Mouse (Mus musculus) kidney, embryonic 16.5 days (tissue): ENCODE measurements around the gene Robo4. TPM values are rescaled to one million over a fixed set of nuclear protein-coding genes. Genes with fewer than 3 reads are reported as not detected.

Source experiments
- ATAC-seq: fragments of 200-750 bp; cut with Nextera tagmentation; 2 replicates; pipeline ENCODE4 v1.8.0; 2017; ENCODE audit warnings: moderate TSS enrichment; ENCODE audit not compliant: low FRiP score, low TSS enrichment
- H3K27ac ChIP-seq: fragments of 300-500 bp; sonication (generic); 2 replicates; pipeline ENCODE4 v1.5.1; 2014; ENCODE audit warnings: low read length
- H3K27me3 ChIP-seq: fragments of 300-500 bp; sonication (generic); 2 replicates; pipeline ENCODE4 v1.6.1; 2014; ENCODE audit warnings: low read length, control low read depth, mixed read lengths; ENCODE audit not compliant: insufficient read depth
- H3K36me3 ChIP-seq: fragments of 300-500 bp; sonication (generic); 2 replicates; pipeline ENCODE4 v1.6.1; 2014; ENCODE audit warnings: low read length, control low read depth, mixed read lengths; ENCODE audit not compliant: insufficient read depth
- H3K4me1 ChIP-seq: fragments of 300-500 bp; sonication (generic); 2 replicates; pipeline ENCODE4 v1.6.1; 2014; ENCODE audit warnings: low read length, control low read depth, mixed read lengths; ENCODE audit not compliant: insufficient read depth
- H3K4me2 ChIP-seq: fragments of 300-500 bp; sonication (generic); replicated peaks from 2 replicates; pipeline ENCODE4 v1.6.1; 2014; ENCODE audit warnings: low read depth, low read length
- H3K4me3 ChIP-seq: fragments of 300-500 bp; sonication (generic); 2 replicates; pipeline ENCODE4 v1.5.1; 2014; ENCODE audit warnings: mild to moderate bottlenecking, low read length
- H3K9ac ChIP-seq: fragments of 300-500 bp; sonication (generic); replicated peaks from 2 replicates; pipeline ENCODE4 v1.6.1; 2014; ENCODE audit warnings: low read length
- H3K9me3 ChIP-seq: fragments of 300-500 bp; sonication (generic); 2 replicates; pipeline ENCODE4 v1.6.1; 2016; ENCODE audit warnings: low read length, control low read depth
- WGBS: fragments of 180-500 bp; shearing (Covaris S2); extraction: QIAGEN DNeasy Blood & Tissue Kit; methylation state at CpG from one replicate; pipeline ENCODE4 v1.1.7; 2014; 5-methylcytosine and 5-hydroxymethylcytosine counted together
- polyA plus RNA-seq: library from polyadenylated mRNA; unstranded; fragments of >200 nt; fragmentation: Nextera tagmentation; extraction: Ambion mirVana; gene quantifications from 2 replicates; pipeline ENCODE4 v1.2.1, GENCODE M21; 2015

The Robo4 gene
- 20.1 and 23.8 TPM in 2 replicates for polyA plus RNA-seq

DNA sequence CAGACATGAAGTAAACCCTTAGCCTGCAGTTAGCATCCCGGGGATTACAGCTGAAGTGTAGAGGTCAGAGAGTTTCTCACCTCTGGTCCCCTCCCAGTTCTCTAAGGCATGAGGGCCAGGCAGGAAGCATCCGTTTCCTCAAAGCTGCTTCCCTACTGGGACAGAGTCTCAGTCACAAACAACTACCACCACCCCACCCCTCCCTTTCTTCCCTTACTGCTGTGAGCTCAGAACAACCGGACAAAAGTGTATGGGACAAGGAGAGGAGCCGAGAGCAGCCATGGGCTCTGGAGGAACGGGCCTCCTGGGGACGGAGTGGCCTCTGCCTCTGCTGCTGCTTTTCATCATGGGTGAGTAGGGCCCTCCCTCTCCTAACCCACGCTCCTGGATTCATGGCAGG is at the start of gene Robo4:
Robo4 (plus strand) TSS at position 96 of the 400 bp plus-strand sequence.
- H3K27ac ChIP-seq, result peak within 1 kb of the TSS; percentile 79
- ATAC-seq, result peak; percentile 53; the same call in 1 of the 2 replicates
- peak within 1 kb of the TSS; percentile 38 for H3K4me3 ChIP-seq
- peak within 1 kb of the TSS; percentile 14; the same call in 1 of the 2 replicates for H3K4me2 ChIP-seq
- no peaks in the 10 kb centered on the region for H3K4me1 ChIP-seq
- no peaks in the 10 kb centered on the region for H3K9me3 ChIP-seq
- no peaks in the 10 kb centered on the region for H3K27me3 ChIP-seq
- 15% methylated on average over 7 of the region's 7 CpGs for WGBS
- H3K9ac ChIP-seq, result peak within 1 kb of the TSS; percentile 59
- H3K36me3 ChIP-seq, result no peaks in the 10 kb centered on the region

- Histone ChIP-seq H3K27me3 (no peaks in the 10 kb centered on the region), H3K4me2 (no peak overlapping the region), H3K36me3 (no peaks in the 10 kb centered on the region), H3K9ac (no peak overlapping the region), H3K27ac (no peak overlapping the region), H3K9me3 (no peaks in the 10 kb centered on the region), H3K4me1 (peaks cover 6% of the 10 kb centered on the region; the same call in 1 of the 2 replicates), H3K4me3 (no peak overlapping the region)
- 71% methylated on average over 1 of the region's 1 CpGs for WGBS
- ATAC-seq, result no peak
Observed at GRCm38 (mm10) chr9:37354485-37354884, 47.2 kb upstream of the Robo4 start.

DNA sequence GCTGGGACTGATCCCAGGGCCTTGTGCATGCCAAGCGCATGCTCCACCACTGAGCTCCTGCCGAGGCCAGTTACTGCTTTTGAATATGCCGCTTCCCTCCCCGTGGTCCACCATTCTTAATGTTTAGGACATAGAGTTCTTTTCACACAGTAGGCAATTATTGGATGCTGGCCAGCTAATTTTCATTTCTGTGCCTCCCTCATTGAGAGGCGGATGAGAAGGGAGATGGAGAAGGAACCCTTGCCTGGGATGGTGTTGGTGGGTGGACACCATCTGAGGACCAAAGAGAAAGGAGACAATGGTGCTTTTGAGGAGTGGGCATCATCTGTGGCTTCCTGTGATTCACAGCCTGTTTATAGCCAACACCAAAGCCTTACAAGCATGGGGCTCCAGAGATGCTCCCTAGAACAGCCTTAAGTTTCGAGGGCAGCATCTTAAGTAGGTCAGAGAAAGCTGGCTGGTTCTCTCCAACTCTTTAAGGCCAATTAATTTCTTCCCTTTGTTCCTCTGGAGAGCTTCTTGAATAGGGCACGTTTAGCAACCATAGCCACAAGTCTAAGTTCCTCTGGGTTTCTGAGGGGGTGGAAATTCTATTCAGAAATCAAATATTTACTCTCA is 42.9 kb upstream of the Robo4 start:
- no peaks in the 10 kb centered on the region for H3K27me3 ChIP-seq
- 79% methylated on average over 7 of the region's 7 CpGs for WGBS
- H3K4me2 ChIP-seq, result no peak overlapping the region
- H3K4me3 ChIP-seq, result no peak overlapping the region
- 0 out of 2 replicates have a peak overlapping the region, but pooled peaks have one; percentile 16 for H3K27ac ChIP-seq
- H3K4me1 ChIP-seq, result peaks cover 7% of the 10 kb centered on the region; the same call in 1 of the 2 replicates
- no peak for ATAC-seq
- H3K36me3 ChIP-seq, result no peaks in the 10 kb centered on the region
- no peak overlapping the region for H3K9ac ChIP-seq
- no peaks in the 10 kb centered on the region for H3K9me3 ChIP-seq

DNA sequence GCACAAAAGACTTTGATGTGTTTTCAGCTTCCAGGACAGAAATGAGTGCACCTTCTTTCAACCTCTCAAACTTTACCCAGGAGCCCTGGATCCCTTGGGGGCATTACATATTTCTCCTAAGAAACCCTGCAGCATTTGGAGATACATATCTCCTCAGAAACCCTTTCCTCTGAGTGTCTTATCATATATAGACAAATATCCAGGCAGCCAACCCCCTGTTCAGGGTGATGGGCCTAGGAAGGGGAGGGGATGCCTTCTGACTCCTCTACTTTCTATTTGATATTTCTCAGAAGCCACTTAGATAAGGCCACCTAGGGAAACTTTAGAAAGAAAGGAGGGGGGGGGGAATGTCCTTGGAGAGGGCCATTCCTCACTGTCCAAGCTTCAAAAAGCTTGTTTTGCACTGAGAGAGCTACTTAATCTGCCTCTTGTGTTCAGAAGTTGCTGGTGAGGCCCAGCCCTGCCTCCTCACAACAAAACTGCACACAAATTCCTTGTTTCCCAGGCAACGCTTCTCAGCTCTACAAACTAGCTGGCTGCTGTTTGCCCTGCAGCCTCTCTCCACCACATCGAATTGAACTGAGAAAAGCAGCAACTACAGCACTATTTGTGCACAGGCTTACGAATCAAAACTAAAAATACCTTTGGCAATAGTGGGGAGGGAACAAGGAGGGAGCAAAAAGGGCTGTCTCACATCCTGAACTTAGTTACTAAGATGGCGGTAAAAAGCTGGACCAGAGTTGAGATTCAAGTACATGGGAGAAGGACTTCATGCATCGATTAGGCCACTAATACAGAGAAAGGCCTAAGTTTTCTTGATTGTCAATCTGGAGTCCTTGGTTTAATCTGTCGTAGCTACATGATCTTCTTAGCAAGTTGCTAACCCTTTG is 42.1 kb upstream of the Robo4 start:
- Histone ChIP-seq H3K9me3 (no peaks in the 10 kb centered on the region), H3K27ac (0 out of 2 replicates have a peak overlapping the region, but pooled peaks have one; percentile 16), H3K27me3 (no peaks in the 10 kb centered on the region), H3K4me2 (no peak overlapping the region), H3K4me1 (peaks cover 7% of the 10 kb centered on the region; the same call in 1 of the 2 replicates), H3K4me3 (no peak overlapping the region), H3K9ac (no peak overlapping the region), H3K36me3 (no peaks in the 10 kb centered on the region)
- 64% methylated on average over 6 of the region's 6 CpGs for WGBS
- peak; percentile 85 for ATAC-seq

DNA sequence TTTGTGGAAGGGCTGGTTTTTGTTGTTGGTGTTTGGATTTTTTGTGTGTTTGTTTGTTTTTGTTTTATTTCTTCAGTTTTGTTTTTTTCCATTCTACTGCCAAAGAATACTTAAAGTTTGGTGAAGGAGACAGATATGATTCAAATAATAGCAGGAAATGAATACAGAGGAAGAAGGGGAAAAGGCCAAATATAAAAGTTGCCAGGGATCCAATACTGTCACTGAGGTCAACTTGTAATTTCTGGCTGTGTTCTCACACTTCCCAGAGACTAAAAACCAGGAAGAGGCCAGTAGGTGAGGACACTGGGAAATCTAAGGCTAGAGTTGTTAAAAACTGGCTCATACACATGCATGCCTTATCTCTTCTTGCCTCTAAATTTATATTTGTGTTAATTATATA is 39.6 kb upstream of the Robo4 start:
- Histone ChIP-seq H3K4me2 (no peak overlapping the region), H3K9ac (no peak overlapping the region), H3K27me3 (no peaks in the 10 kb centered on the region), H3K36me3 (no peaks in the 10 kb centered on the region), H3K4me3 (no peak overlapping the region), H3K27ac (no peak overlapping the region), H3K9me3 (no peaks in the 10 kb centered on the region), H3K4me1 (peaks cover 7% of the 10 kb centered on the region; the same call in 1 of the 2 replicates)
- ATAC-seq, result no peak

GRCm38 (mm10) chr9:37362881-37363280 is 38.8 kb upstream of the Robo4 start:
- Histone ChIP-seq H3K36me3 (no peaks in the 10 kb centered on the region), H3K4me2 (no peak overlapping the region), H3K27me3 (no peaks in the 10 kb centered on the region), H3K9me3 (no peaks in the 10 kb centered on the region), H3K9ac (no peak overlapping the region), H3K27ac (no peak overlapping the region), H3K4me3 (no peak overlapping the region), H3K4me1 (peaks cover 7% of the 10 kb centered on the region; the same call in 1 of the 2 replicates)
- no peak for ATAC-seq
- 46% methylated on average over 1 of the region's 1 CpGs for WGBS

GRCm38 (mm10) chr9:37363551-37363950 is 38.1 kb upstream of the Robo4 start:
- no peak overlapping the region for H3K4me3 ChIP-seq
- peaks cover 7% of the 10 kb centered on the region; the same call in 1 of the 2 replicates for H3K4me1 ChIP-seq
- H3K27ac ChIP-seq, result no peak overlapping the region
- 68% methylated on average over 3 of the region's 3 CpGs for WGBS
- no peak overlapping the region for H3K4me2 ChIP-seq
- no peaks in the 10 kb centered on the region for H3K36me3 ChIP-seq
- no peak overlapping the region for H3K9ac ChIP-seq
- no peaks in the 10 kb centered on the region for H3K27me3 ChIP-seq
- ATAC-seq, result no peak
- no peaks in the 10 kb centered on the region for H3K9me3 ChIP-seq

DNA sequence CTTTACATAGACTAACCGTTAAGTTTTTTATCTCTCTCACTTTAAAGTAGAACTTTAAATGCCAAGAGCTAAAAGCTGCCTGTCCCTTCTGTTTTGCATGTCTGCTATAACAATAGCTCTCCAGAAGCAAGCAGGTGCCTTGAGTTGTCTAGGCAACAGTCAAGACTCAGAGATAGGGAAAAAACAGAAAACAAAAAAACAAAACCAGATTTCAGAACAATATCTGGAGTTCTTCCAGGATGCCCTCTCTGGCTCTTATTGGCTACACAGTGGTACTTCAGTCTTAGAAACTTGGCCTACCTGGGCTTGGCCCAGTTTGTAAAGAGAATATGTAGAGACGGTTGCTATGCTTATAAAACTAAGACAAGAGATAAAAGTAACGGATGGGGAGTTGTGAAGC is 37.3 kb upstream of the Robo4 start:
- H3K27me3 ChIP-seq, result no peaks in the 10 kb centered on the region
- peaks cover 2% of the 10 kb centered on the region; the same call in 1 of the 2 replicates for H3K4me1 ChIP-seq
- no peak overlapping the region for H3K4me3 ChIP-seq
- H3K9me3 ChIP-seq, result no peaks in the 10 kb centered on the region
- no peak overlapping the region for H3K27ac ChIP-seq
- H3K4me2 ChIP-seq, result no peak overlapping the region
- ATAC-seq, result no peak
- H3K9ac ChIP-seq, result no peak overlapping the region
- no peaks in the 10 kb centered on the region for H3K36me3 ChIP-seq
- WGBS, result 77% methylated on average over 3 of the region's 3 CpGs

GRCm38 (mm10) chr9:37365706-37366105 is 36.0 kb upstream of the Robo4 start:
- H3K4me2 ChIP-seq, result no peak overlapping the region
- no peak overlapping the region for H3K9ac ChIP-seq
- H3K27ac ChIP-seq, result no peak overlapping the region
- no peak overlapping the region for H3K4me3 ChIP-seq
- 68% methylated on average over 5 of the region's 5 CpGs for WGBS
- H3K36me3 ChIP-seq, result no peaks in the 10 kb centered on the region
- no peak for ATAC-seq
- H3K4me1 ChIP-seq, result no peaks in the 10 kb centered on the region
- no peaks in the 10 kb centered on the region for H3K27me3 ChIP-seq
- no peaks in the 10 kb centered on the region for H3K9me3 ChIP-seq
